Mouse (Mus musculus) E14TG2a.4 (cell line): ENCODE data around the gene Stx8.

ENCODE experiments used
- CTCF ChIP-seq: conservative IDR thresholded peaks from 2 replicates; pipeline ENCODE4 v1.5.1; 2014; ENCODE audit warnings: low read length
- NANOG ChIP-seq: IDR thresholded peaks from 2 replicates; pipeline ENCODE4 v1.6.1; 2014; ENCODE audit warnings: borderline replicate concordance, low read length, mixed read lengths

DNA sequence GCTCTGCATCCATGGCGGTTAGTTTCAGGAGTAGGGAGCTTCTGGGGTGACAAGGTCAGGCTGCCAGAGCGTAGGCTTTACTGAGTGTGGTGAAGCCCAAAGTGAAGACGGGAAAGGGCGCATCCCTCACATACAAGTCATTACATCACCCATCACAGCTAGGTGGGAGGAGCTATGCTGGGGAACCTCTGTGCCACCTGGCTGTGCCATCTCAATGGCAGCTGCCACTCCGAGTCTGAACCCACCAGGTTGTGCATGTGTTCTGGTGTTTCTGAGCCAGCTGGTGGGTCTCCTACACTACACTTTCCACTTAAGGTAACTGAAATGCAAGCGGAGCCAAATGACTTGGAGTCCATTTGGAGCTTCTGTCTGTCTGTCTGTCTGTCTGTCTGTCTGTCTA lies 261.8 kb downstream of the Stx8 start:
- TF ChIP-seq CTCF (no peak), NANOG (no peak)
